14 mouse cellular contexts compared by ENCODE assay signal in the genomic region with DNA sequence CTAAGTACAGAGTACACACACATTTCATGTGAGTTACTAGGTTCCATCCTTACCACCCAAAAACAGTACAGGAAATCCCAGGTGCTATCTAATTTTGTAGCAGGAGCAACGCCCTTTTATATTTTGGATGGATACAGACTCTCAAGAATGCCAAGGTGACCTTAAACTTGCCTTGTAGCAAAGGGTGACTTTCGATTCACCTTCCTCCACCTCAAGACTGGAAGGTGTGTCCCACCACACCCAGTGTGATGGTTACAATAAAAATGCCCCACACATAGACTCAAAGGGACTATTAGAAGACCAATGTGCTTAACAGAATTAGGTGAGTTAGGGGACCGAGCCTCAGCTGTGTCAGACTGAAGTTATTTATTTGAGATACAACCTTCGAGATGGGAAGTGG.
"Had no signal": no experiment of that assay in that cellular context is flagged by ENCODE, and none has a peak within 500 bp of the region (broad histone marks: within the 10 kb centered on the region; RNA-seq: fewer than 3 reads in every experiment).

No protein-coding gene starts in this region.

- DNase-seq: liver, postnatal 0 days; lung, adult 2 months; lung, postnatal 14 days; right cerebral cortex, postnatal 14 days; thymus, adult 2 months; thymus, postnatal 36 days had no signal

- H3K4me3 ChIP-seq: lung, embryonic 15.5 days; megakaryocyte, embryonic 14.5 days; midbrain, embryonic 13.5 days; midbrain, embryonic 15.5 days; neural tube, embryonic 12.5 days; stomach, embryonic 15.5 days had no signal

- H3K9me3 ChIP-seq: lung, embryonic 15.5 days; midbrain, embryonic 13.5 days; midbrain, embryonic 15.5 days; neural tube, embryonic 12.5 days; stomach, embryonic 15.5 days had no signal

- H3K27me3 ChIP-seq: lung, embryonic 15.5 days; megakaryocyte, embryonic 14.5 days; midbrain, embryonic 13.5 days; midbrain, embryonic 15.5 days; neural tube, embryonic 12.5 days; stomach, embryonic 15.5 days had no signal

- H3K36me3 ChIP-seq: midbrain, embryonic 15.5 days had no signal

- H3K9ac ChIP-seq: liver, postnatal 0 days; lung, embryonic 15.5 days; midbrain, embryonic 13.5 days; midbrain, embryonic 15.5 days; neural tube, embryonic 12.5 days; stomach, embryonic 15.5 days had no signal

- H3K4me1 ChIP-seq: lung, embryonic 15.5 days; megakaryocyte, embryonic 14.5 days; midbrain, embryonic 13.5 days; midbrain, embryonic 15.5 days; neural tube, embryonic 12.5 days; stomach, embryonic 15.5 days had no signal

- H3K27ac ChIP-seq: lung, embryonic 15.5 days; macrophage; midbrain, embryonic 13.5 days; midbrain, embryonic 15.5 days; neural tube, embryonic 12.5 days; stomach, embryonic 15.5 days; stomach, postnatal 0 days had no signal
